In genomic region chr17:23749400-23750191, GRCm38 (mm10) we compare ENCODE assay signal across 10 mouse cellular contexts. TPM values are rescaled to one million over a fixed set of nuclear protein-coding genes. Genes with fewer than 3 reads are reported as not detected.
DNase-seq lines count a peak whose midpoint lies in the region; ATAC-seq and TF ChIP-seq lines count a peak whose summit lies in the region.
"Had no signal": no experiment of that assay in that cellular context is flagged by ENCODE, and none has a peak within 500 bp of the region (broad histone marks: within the 10 kb centered on the region; RNA-seq: fewer than 3 reads in every experiment).

No protein-coding gene starts in this region.

- intact Hi-C loops in left cerebral cortex, postnatal 10 days (cut with DNase I) = no loop called here
- intact Hi-C loops in gastrocnemius, postnatal 14 days (cut with DNase I; ENCODE audit: low total_unique reads) = no loop called here

- no peak overlapping the region for H3K9ac ChIP-seq in lung, embryonic 14.5 days
- no peak overlapping the region for H3K9ac ChIP-seq in embryonic facial prominence, embryonic 14.5 days (ENCODE audit: low read depth, low read length)
- H3K9ac ChIP-seq in liver, embryonic 15.5 days = no peak overlapping the region

- TF ChIP-seq CTCF in lung, embryonic 14.5 days (IDR thresholded peaks at IDR 0.05; ENCODE audit: low read depth) = no peak

- ATAC-seq in lung, embryonic 14.5 days (ENCODE audit: insufficient read depth) = no peak
- ATAC-seq in embryonic facial prominence, embryonic 14.5 days (ENCODE audit: low read depth) = no peak
- ATAC-seq in liver, embryonic 15.5 days (ENCODE audit: insufficient read depth) = no peak

- H3K27ac ChIP-seq in heart, embryonic 10.5 days = no peak overlapping the region
- no peak overlapping the region for H3K27ac ChIP-seq in lung, embryonic 14.5 days (ENCODE audit: low read depth)
- no peak overlapping the region for H3K27ac ChIP-seq in embryonic facial prominence, embryonic 14.5 days (replicated peaks; ENCODE audit: low read depth, low read length)
- no peak overlapping the region for H3K27ac ChIP-seq in liver, embryonic 15.5 days (replicated peaks)
- H3K27ac ChIP-seq: forebrain, embryonic 10.5 days had no signal

- peak overlapping the region; percentile 32; the same call in 1 of the 2 replicates for H3K4me2 ChIP-seq in lung, embryonic 14.5 days
- peak overlapping the region; percentile 23; the same call in 1 of the 2 replicates for H3K4me2 ChIP-seq in embryonic facial prominence, embryonic 14.5 days (ENCODE audit: low read depth, low read length)
- H3K4me2 ChIP-seq in liver, embryonic 15.5 days = peak overlapping the region; percentile 61

- H3K4me1 ChIP-seq in heart, embryonic 10.5 days = peaks cover 19% of the 10 kb centered on the region
- H3K4me1 ChIP-seq in lung, embryonic 14.5 days (ENCODE audit: insufficient read depth) = peaks cover 4% of the 10 kb centered on the region; the same call in 1 of the 2 replicates
- peaks cover 11% of the 10 kb centered on the region for H3K4me1 ChIP-seq in embryonic facial prominence, embryonic 14.5 days (ENCODE audit: control insufficient read depth, insufficient read depth, low read length)
- peaks cover 22% of the 10 kb centered on the region for H3K4me1 ChIP-seq in liver, embryonic 15.5 days (replicated peaks)

- H3K27me3 ChIP-seq in heart, embryonic 10.5 days (ENCODE audit: insufficient read depth, poor library complexity, severe bottlenecking) = peaks cover 38% of the 10 kb centered on the region
- peaks cover 34% of the 10 kb centered on the region for H3K27me3 ChIP-seq in lung, embryonic 14.5 days (ENCODE audit: insufficient read depth, low read length)
- peaks cover 26% of the 10 kb centered on the region for H3K27me3 ChIP-seq in embryonic facial prominence, embryonic 14.5 days (replicated peaks; ENCODE audit: control insufficient read depth, insufficient read depth, low read length)
- peaks cover 44% of the 10 kb centered on the region for H3K27me3 ChIP-seq in liver, embryonic 15.5 days

- H3K4me3 ChIP-seq in heart, embryonic 10.5 days = peak overlapping the region; percentile 37
- 0 out of 2 replicates have a peak overlapping the region, but pooled peaks have one; percentile 1 for H3K4me3 ChIP-seq in lung, embryonic 14.5 days (ENCODE audit: low read depth, low read length)
- peak overlapping the region; percentile 20 for H3K4me3 ChIP-seq in embryonic facial prominence, embryonic 14.5 days (ENCODE audit: low read depth, low read length)
- H3K4me3 ChIP-seq in liver, embryonic 15.5 days (replicated peaks) = peak overlapping the region; percentile 46

- no peaks in the 10 kb centered on the region for H3K9me3 ChIP-seq in heart, embryonic 10.5 days
- H3K9me3 ChIP-seq in lung, embryonic 14.5 days (ENCODE audit: low read depth, low read length) = no peaks in the 10 kb centered on the region
- no peaks in the 10 kb centered on the region for H3K9me3 ChIP-seq in embryonic facial prominence, embryonic 14.5 days (ENCODE audit: control insufficient read depth, low read length)
- H3K9me3 ChIP-seq in liver, embryonic 15.5 days (replicated peaks) = no peaks in the 10 kb centered on the region
- H3K9me3 ChIP-seq: forebrain, embryonic 10.5 days had no signal

- H3K36me3 ChIP-seq in heart, embryonic 10.5 days = peaks cover 35% of the 10 kb centered on the region
- peaks cover 25% of the 10 kb centered on the region for H3K36me3 ChIP-seq in lung, embryonic 14.5 days (ENCODE audit: insufficient read depth)
- H3K36me3 ChIP-seq in embryonic facial prominence, embryonic 14.5 days (ENCODE audit: control insufficient read depth, insufficient read depth, low read length) = peaks cover 31% of the 10 kb centered on the region
- no peaks in the 10 kb centered on the region for H3K36me3 ChIP-seq in liver, embryonic 15.5 days (replicated peaks)

- 78% methylated on average over 11 of the region's 11 CpGs for WGBS in heart, embryonic 10.5 days
- WGBS in lung, embryonic 14.5 days = 75% methylated on average over 11 of the region's 11 CpGs
- WGBS in embryonic facial prominence, embryonic 14.5 days = 78% methylated on average over 10 of the region's 11 CpGs
- WGBS in liver, embryonic 15.5 days (ENCODE audit: insufficient replicate concordance) = 62% methylated on average over 11 of the region's 11 CpGs

- peak; percentile 72 for DNase-seq in heart, embryonic 10.5 days (ENCODE audit: low spot score)
- DNase-seq in heart, postnatal 4 days = no peak
- DNase-seq in lung, embryonic 14.5 days = no peak
- no peak for DNase-seq in lung, postnatal 25 days (ENCODE audit: low spot score)
- no peak for DNase-seq in embryonic facial prominence, embryonic 14.5 days (ENCODE audit: low spot score)
- no peak for DNase-seq in left cerebral cortex, postnatal 10 days (ENCODE audit: extremely low spot score in 1 of 2, low spot score in 2 of 2)
- no peak for DNase-seq in gastrocnemius, postnatal 14 days

RNA-seq across cellular contexts. Expression of gene Kremen2, which starts 4.0 kb away (rescaled TPM):
- polyA plus RNA-seq in heart, embryonic 10.5 days (2016; fragmentation: Nextera tagmentation; extraction: Ambion mirVana) = 0.43 and 1.9 TPM in 2 replicates
- total RNA-seq in heart, postnatal 4 days (2021) = not detected
- polyA plus RNA-seq in lung, embryonic 14.5 days (2014; fragmentation: Nextera tagmentation; extraction: Ambion mirVana) = not detected in 2 replicates
- 12.9 and 21.2 TPM in 2 replicates for polyA plus RNA-seq in embryonic facial prominence, embryonic 14.5 days (2014; fragmentation: Nextera tagmentation; extraction: Ambion mirVana)
- not detected in 2 replicates for polyA plus RNA-seq in liver, embryonic 15.5 days (2015; fragmentation: Nextera tagmentation; extraction: Ambion mirVana)
- under 1 TPM in 1 of 2 experiments, not detected in 1; 0.36 TPM for total RNA-seq in left cerebral cortex, postnatal 10 days (2021)
- total RNA-seq in gastrocnemius, postnatal 14 days (2021) = not detected
- total RNA-seq: granulocyte monocyte progenitor cell, adult 5-6 weeks had no signal

RNA-seq across cellular contexts. Expression of gene Paqr4, which starts 8.9 kb away (rescaled TPM):
- 8.7 and 9.3 TPM in 2 replicates for polyA plus RNA-seq in heart, embryonic 10.5 days (2016; fragmentation: Nextera tagmentation; extraction: Ambion mirVana)
- 10 to 100 TPM; 19.1 to 19.3 TPM for total RNA-seq in heart, postnatal 4 days (2021)
- 35.8 TPM in 2 replicates for polyA plus RNA-seq in lung, embryonic 14.5 days (2014; fragmentation: Nextera tagmentation; extraction: Ambion mirVana)
- 20.9 and 22.9 TPM in 2 replicates for polyA plus RNA-seq in embryonic facial prominence, embryonic 14.5 days (2014; fragmentation: Nextera tagmentation; extraction: Ambion mirVana)
- 7.9 and 8.0 TPM in 2 replicates for polyA plus RNA-seq in liver, embryonic 15.5 days (2015; fragmentation: Nextera tagmentation; extraction: Ambion mirVana)
- 10 to 100 TPM; 55.8 to 57.7 TPM for total RNA-seq in left cerebral cortex, postnatal 10 days (2021)
- 1 to 10 TPM; 5.7 to 9.1 TPM for total RNA-seq in gastrocnemius, postnatal 14 days (2021)

RNA-seq across cellular contexts. Expression of gene Flywch1, which starts 21.8 kb away (rescaled TPM):
- polyA plus RNA-seq in heart, embryonic 10.5 days (2016; fragmentation: Nextera tagmentation; extraction: Ambion mirVana) = 97.9 and 117 TPM in 2 replicates
- 10 to 100 TPM; 32.8 to 33.4 TPM for total RNA-seq in heart, postnatal 4 days (2021)
- 64.9 and 73.4 TPM in 2 replicates for polyA plus RNA-seq in lung, embryonic 14.5 days (2014; fragmentation: Nextera tagmentation; extraction: Ambion mirVana)
- polyA plus RNA-seq in embryonic facial prominence, embryonic 14.5 days (2014; fragmentation: Nextera tagmentation; extraction: Ambion mirVana) = 62.9 and 74.7 TPM in 2 replicates
- polyA plus RNA-seq in liver, embryonic 15.5 days (2015; fragmentation: Nextera tagmentation; extraction: Ambion mirVana) = 9.4 and 12.1 TPM in 2 replicates
- total RNA-seq in left cerebral cortex, postnatal 10 days (2021) = 100 to 1,000 TPM; 125 to 133 TPM
- 10 to 100 TPM; 35.6 to 35.8 TPM for total RNA-seq in gastrocnemius, postnatal 14 days (2021)

RNA-seq across cellular contexts. Expression of gene Pkmyt1, which starts 23.5 kb away (rescaled TPM):
- 46.5 and 53.2 TPM in 2 replicates for polyA plus RNA-seq in heart, embryonic 10.5 days (2016; fragmentation: Nextera tagmentation; extraction: Ambion mirVana)
- 10 to 100 TPM; 16.6 to 16.7 TPM for total RNA-seq in heart, postnatal 4 days (2021)
- polyA plus RNA-seq in lung, embryonic 14.5 days (2014; fragmentation: Nextera tagmentation; extraction: Ambion mirVana) = 68.4 and 79.0 TPM in 2 replicates
- 39.6 and 40.3 TPM in 2 replicates for polyA plus RNA-seq in embryonic facial prominence, embryonic 14.5 days (2014; fragmentation: Nextera tagmentation; extraction: Ambion mirVana)
- 28.8 and 34.7 TPM in 2 replicates for polyA plus RNA-seq in liver, embryonic 15.5 days (2015; fragmentation: Nextera tagmentation; extraction: Ambion mirVana)
- total RNA-seq in left cerebral cortex, postnatal 10 days (2021) = 1 to 10 TPM; 6.5 to 7.2 TPM
- 1 to 10 TPM; 2.1 to 2.3 TPM for total RNA-seq in gastrocnemius, postnatal 14 days (2021)

RNA-seq across cellular contexts. Expression of gene 1520401A03Rik, which starts 27.0 kb away (rescaled TPM):
- not detected in 2 replicates for polyA plus RNA-seq in heart, embryonic 10.5 days (2016; fragmentation: Nextera tagmentation; extraction: Ambion mirVana)
- not detected for total RNA-seq in heart, postnatal 4 days (2021)
- polyA plus RNA-seq in lung, embryonic 14.5 days (2014; fragmentation: Nextera tagmentation; extraction: Ambion mirVana) = 0.17 TPM in 1 of 2 replicates, not detected in the other
- polyA plus RNA-seq in embryonic facial prominence, embryonic 14.5 days (2014; fragmentation: Nextera tagmentation; extraction: Ambion mirVana) = 1.6 and 2.8 TPM in 2 replicates
- 0.10 and 0.15 TPM in 2 replicates for polyA plus RNA-seq in liver, embryonic 15.5 days (2015; fragmentation: Nextera tagmentation; extraction: Ambion mirVana)
- under 1 TPM; 0.11 to 0.61 TPM for total RNA-seq in left cerebral cortex, postnatal 10 days (2021)
- under 1 TPM in 1 of 2 experiments, not detected in 1; 0.09 TPM for total RNA-seq in gastrocnemius, postnatal 14 days (2021)
- total RNA-seq: granulocyte monocyte progenitor cell, adult 5-6 weeks had no signal
